Mouse (Mus musculus) CH12.LX (cell line): ENCODE measurements around the gene 2610001J05Rik. TPM values are rescaled to one million over a fixed set of nuclear protein-coding genes. Genes with fewer than 3 reads are reported as not detected.

ENCODE experiments used
- DNase-seq: peaks from one replicate; pipeline ENCODE4 v3.0.0-alpha.2; 2013; ENCODE audit errors: extremely low read depth
- H3K27ac ChIP-seq: 2 replicates; pipeline ENCODE4 v1.5.1; 2012; ENCODE audit warnings: low read depth, mild to moderate bottlenecking, control low read depth, moderate library complexity; ENCODE audit not compliant: insufficient read depth
- H3K27me3 ChIP-seq: replicated peaks from 2 replicates; pipeline ENCODE3; 2012; ENCODE audit warnings: inconsistent platforms
- H3K36me3 ChIP-seq, 2 experiments: replicated peaks in 1 of 2; 2 replicates each; pipeline versions ENCODE3 to v1.6.1; 2012; ENCODE audit warnings: inconsistent platforms in 1 of 2, low read length in 1 of 2, mild to moderate bottlenecking in 1 of 2, mixed read lengths in 1 of 2, moderate library complexity in 1 of 2; ENCODE audit not compliant: control insufficient read depth in 1 of 2, insufficient read depth in 1 of 2
- H3K4me1 ChIP-seq, 2 experiments: 2 replicates each; pipeline ENCODE4 v1.6.1; 2012; ENCODE audit warnings: inconsistent platforms in 1 of 2, moderate library complexity in 1 of 2; ENCODE audit not compliant: insufficient read depth in 2 of 2, control insufficient read depth in 1 of 2
- H3K4me2 ChIP-seq: 2 replicates; pipeline ENCODE4 v1.6.1; 2012; ENCODE audit warnings: low read depth, mild to moderate bottlenecking, control low read depth; ENCODE audit not compliant: poor library complexity, insufficient read depth, severe bottlenecking
- H3K4me3 ChIP-seq, 3 experiments: fragments of 150-350 bp in 1 of 3; sonication (generic) in 1 of 3; replicated peaks in 1 of 3; 2 replicates each; pipeline versions ENCODE3 to v1.5.1; 2011 to 2012; ENCODE audit warnings: low read depth in 2 of 3, low read length in 2 of 3, mild to moderate bottlenecking in 2 of 3, moderate library complexity in 2 of 3, control low read depth in 1 of 3, improper control_type of control experiment in 1 of 3, inconsistent platforms in 1 of 3, mixed read lengths in 1 of 3; ENCODE audit not compliant: poor library complexity in 1 of 3
- H3K79me2 ChIP-seq: replicated peaks from 2 replicates; pipeline ENCODE4 v1.6.1; 2012; ENCODE audit warnings: mild to moderate bottlenecking, moderate library complexity; ENCODE audit not compliant: control insufficient read depth, poor library complexity, insufficient read depth, severe bottlenecking; ENCODE audit errors: extremely low read depth
- H3K9ac ChIP-seq: 2 replicates; pipeline ENCODE4 v1.6.1; 2012; ENCODE audit warnings: low read depth, mild to moderate bottlenecking, control low read depth, moderate library complexity; ENCODE audit not compliant: insufficient read depth
- H3K9me3 ChIP-seq: replicated peaks from 2 replicates; pipeline ENCODE3; 2012; ENCODE audit warnings: low read length, inconsistent platforms, mixed read lengths
- BHLHE40 ChIP-seq: IDR thresholded peaks from 2 replicates; pipeline ENCODE4 v1.6.1; 2011; ENCODE audit warnings: mild to moderate bottlenecking, low read depth, low read length, improper control_type of control experiment
- CHD1 ChIP-seq: IDR thresholded peaks from 2 replicates; pipeline ENCODE4 v1.6.1; 2012; ENCODE audit warnings: low read depth, low read length, improper control_type of control experiment, inconsistent platforms
- CHD2 ChIP-seq: IDR thresholded peaks from 2 replicates; pipeline ENCODE4 v1.6.1; 2011; ENCODE audit warnings: low read length, improper control_type of control experiment
- CTCF ChIP-seq, 2 experiments: IDR thresholded peaks in 1 of 2; conservative IDR thresholded peaks in 1 of 2; 2 replicates each; pipeline ENCODE4 v1.5.1; 2011 to 2012; ENCODE audit warnings: low read depth in 2 of 2, low read length in 2 of 2, improper control_type of control experiment in 1 of 2, inconsistent platforms in 1 of 2, mild to moderate bottlenecking in 1 of 2, moderate library complexity in 1 of 2
- E2F4 ChIP-seq: IDR thresholded peaks from 2 replicates; pipeline ENCODE4 v1.6.1; 2011; ENCODE audit warnings: low read depth, low read length, improper control_type of control experiment; ENCODE audit not compliant: insufficient replicate concordance
- EP300 ChIP-seq: IDR thresholded peaks from 2 replicates; pipeline ENCODE4 v1.6.1; 2011; ENCODE audit warnings: low read length, improper control_type of control experiment
- GABPA ChIP-seq: IDR thresholded peaks from 2 replicates; pipeline ENCODE4 v1.6.1; 2012; ENCODE audit warnings: low read depth, low read length, improper control_type of control experiment, inconsistent platforms; ENCODE audit not compliant: insufficient replicate concordance
- HCFC1 ChIP-seq: IDR thresholded peaks from 2 replicates; pipeline ENCODE4 v1.6.1; 2012; ENCODE audit warnings: low read depth, mild to moderate bottlenecking, inconsistent platforms, low read length, improper control_type of control experiment
- IRF4 ChIP-seq: IDR thresholded peaks from 2 replicates; pipeline ENCODE4 v1.6.1; 2014; ENCODE audit warnings: low read depth, mild to moderate bottlenecking, inconsistent platforms, low read length, improper control_type of control experiment
- JUND ChIP-seq: conservative IDR thresholded peaks from 2 replicates; pipeline ENCODE4 v1.6.1; 2011; ENCODE audit warnings: low read depth, low read length, improper control_type of control experiment
- KAT2A ChIP-seq: IDR thresholded peaks from 2 replicates; pipeline ENCODE4 v1.6.1; 2012; ENCODE audit warnings: low read length, improper control_type of control experiment, inconsistent platforms; ENCODE audit not compliant: insufficient replicate concordance
- MAFK ChIP-seq: IDR thresholded peaks from 2 replicates; pipeline ENCODE4 v1.6.1; 2011; ENCODE audit warnings: low read length, improper control_type of control experiment; ENCODE audit not compliant: insufficient replicate concordance
- MAX ChIP-seq: IDR thresholded peaks from 2 replicates; pipeline ENCODE4 v1.6.1; 2011; ENCODE audit warnings: low read length, improper control_type of control experiment
- MAZ ChIP-seq: IDR thresholded peaks from 2 replicates; pipeline ENCODE4 v1.6.1; 2012; ENCODE audit warnings: low read depth, mild to moderate bottlenecking, inconsistent platforms, low read length, improper control_type of control experiment, moderate library complexity
- MXI1 ChIP-seq: IDR thresholded peaks from 2 replicates; pipeline ENCODE4 v1.6.1; 2011; ENCODE audit warnings: mild to moderate bottlenecking, low read depth, low read length, improper control_type of control experiment
- MYC ChIP-seq: IDR thresholded peaks from 2 replicates; pipeline ENCODE4 v1.6.1; 2011; ENCODE audit warnings: low read depth, mild to moderate bottlenecking, improper control_type of control experiment, low read length
- NELFE ChIP-seq: IDR thresholded peaks from 2 replicates; pipeline ENCODE4 v1.6.1; 2011; ENCODE audit warnings: low read depth, low read length, improper control_type of control experiment
- NRF1 ChIP-seq: IDR thresholded peaks from 2 replicates; pipeline ENCODE4 v1.6.1; 2014; ENCODE audit warnings: low read depth, mild to moderate bottlenecking, inconsistent platforms, low read length, improper control_type of control experiment, moderate library complexity
- PAX5 ChIP-seq: IDR thresholded peaks from 2 replicates; pipeline ENCODE4 v1.6.1; 2012; ENCODE audit warnings: low read length, inconsistent platforms, mixed read lengths
- POLR2A ChIP-seq: IDR thresholded peaks from 2 replicates; pipeline ENCODE4 v1.6.1; 2011; ENCODE audit warnings: low read depth, mild to moderate bottlenecking, improper control_type of control experiment, low read length
- POLR2AphosphoS2 ChIP-seq: IDR thresholded peaks from 2 replicates; pipeline ENCODE4 v1.6.1; 2011; ENCODE audit warnings: low read depth, low read length, improper control_type of control experiment
- RAD21 ChIP-seq: IDR thresholded peaks from 2 replicates; pipeline ENCODE4 v1.6.1; 2011; ENCODE audit warnings: low read depth, mild to moderate bottlenecking, low read length, improper control_type of control experiment, moderate library complexity
- SIN3A ChIP-seq: IDR thresholded peaks from 2 replicates; pipeline ENCODE4 v1.6.1; 2012; ENCODE audit warnings: low read length, improper control_type of control experiment, inconsistent platforms
- SMC3 ChIP-seq: IDR thresholded peaks from 2 replicates; pipeline ENCODE4 v1.6.1; 2011; ENCODE audit warnings: low read depth, low read length, improper control_type of control experiment
- TBP ChIP-seq: conservative IDR thresholded peaks from 2 replicates; pipeline ENCODE4 v1.6.1; 2011; ENCODE audit warnings: low read depth, low read length, improper control_type of control experiment
- TCF12 ChIP-seq: IDR thresholded peaks from 2 replicates; pipeline ENCODE4 v1.6.1; 2014; ENCODE audit warnings: low read depth, mild to moderate bottlenecking, inconsistent platforms, low read length, improper control_type of control experiment
- UBTF ChIP-seq: IDR thresholded peaks from 2 replicates; pipeline ENCODE4 v1.6.1; 2012; ENCODE audit warnings: low read depth, mild to moderate bottlenecking, inconsistent platforms, low read length, improper control_type of control experiment, moderate library complexity
- USF1 ChIP-seq: IDR thresholded peaks from 2 replicates; pipeline ENCODE4 v1.6.1; 2014; ENCODE audit warnings: low read depth, mild to moderate bottlenecking, inconsistent platforms, low read length, improper control_type of control experiment
- USF2 ChIP-seq: conservative IDR thresholded peaks from 2 replicates; pipeline ENCODE4 v1.6.1; 2011; ENCODE audit warnings: low read depth, low read length, improper control_type of control experiment
- ZC3H11A ChIP-seq: IDR thresholded peaks from 2 replicates; pipeline ENCODE4 v1.6.1; 2012; ENCODE audit warnings: low read depth, mild to moderate bottlenecking, inconsistent platforms, low read length, improper control_type of control experiment
- ZMIZ1 ChIP-seq: IDR thresholded peaks from 2 replicates; pipeline ENCODE4 v1.6.1; 2012; ENCODE audit warnings: low read depth, mild to moderate bottlenecking, inconsistent platforms, low read length, improper control_type of control experiment
- ZNF384 ChIP-seq: IDR thresholded peaks from 2 replicates; pipeline ENCODE4 v1.6.1; 2012; ENCODE audit warnings: low read depth, low read length, improper control_type of control experiment, inconsistent platforms
- dilution Hi-C: fragments of 300-500 bp; cut with MboI; formaldehyde crosslinking; loops from 2 replicates; pipeline ENCODE4 v1.14.3; 2020; ENCODE audit warnings: low sequenced_read_pairs; ENCODE audit not compliant: extremely low pct_unique_long_range_greater_than_20kb, extremely low pct_ligation_motif_present
- in situ Hi-C: fragments of 300-500 bp; cut with MboI; formaldehyde crosslinking; loops from 3 replicates; pipeline ENCODE4 v1.14.3; 2019; ENCODE audit warnings: low sequenced_read_pairs, low pct_ligation_motif_present, low pct_unique_long_range_greater_than_20kb, mixed read lengths
- polyA plus RNA-seq: library from polyadenylated mRNA; unstranded; fragments of >175 nt; gene quantifications from 2 replicates; pipeline ENCODE4 v1.2.1, GENCODE M21; 2012; ENCODE audit warnings: low read depth; ENCODE audit not compliant: insufficient read length
- total RNA-seq, 2 experiments: library from RNA; depleted of rRNA; stranded (reverse); fragments of 300-350 nt in 1 of 2; fragments of >200 nt in 1 of 2; gene quantifications; 2 replicates each; pipeline ENCODE4 v1.2.3; 2012 to 2014

Gene 2610001J05Rik
- total and polyA plus RNA-seq, 3 experiments, result 36.9 to 59.3 (median 42.1) TPM

- TF ChIP-seq POLR2A (no peak), CTCF (conservative IDR thresholded peaks at IDR 0.05 in 1 of 2, IDR thresholded peaks at IDR 0.05 in 1 of 2; ENCODE audit: low read depth in 2 of 2, low read length in 2 of 2) (no peak), TBP (no peak), TCF12 (no peak), MXI1 (no peak), GABPA (no peak), USF1 (no peak), POLR2AphosphoS2 (no peak), NELFE (no peak), HCFC1 (no peak), UBTF (no peak), MYC (no peak), IRF4 (no peak), MAZ (no peak), ZNF384 (no peak), ZMIZ1 (no peak)
- H3K9ac ChIP-seq, result peak overlapping the region; percentile 100; the same call in 1 of the 2 replicates
- dilution Hi-C loops, result no loop called here
Observed at GRCm38 (mm10) chr6:13872076-13872475, 758 bp upstream of the 2610001J05Rik start.

GRCm38 (mm10) chr6:13871625-13871958, 274 bp upstream of the 2610001J05Rik start:
- Histone ChIP-seq H3K4me3 (peak overlapping the region; percentile 67 to 94 (median 78)), H3K9me3 (no peaks in the 10 kb centered on the region), H3K27me3 (no peaks in the 10 kb centered on the region), H3K27ac (peak overlapping the region; percentile 37; the same call in 1 of the 2 replicates), H3K9ac (peak overlapping the region; percentile 100), H3K4me1 (peaks cover 0 to 38% of the 10 kb centered on the region in 2 experiments; a peak in 1 of 4 replicates), H3K36me3 (peaks cover 3 to 15% of the 10 kb centered on the region in 2 experiments), H3K79me2 (no peaks in the 10 kb centered on the region; the same call in 1 of the 2 replicates), H3K4me2 (peak overlapping the region; percentile 71)
- dilution Hi-C loops (no loop called here), in situ Hi-C loops (no loop called here)
- no peak for DNase-seq
- no peak for TF ChIP-seq POLR2AphosphoS2
- TF ChIP-seq HCFC1, result no peak
- no peak for TF ChIP-seq SMC3
- TF ChIP-seq POLR2A, result no peak
- TF ChIP-seq MYC, result peak; percentile 6
- no peak for TF ChIP-seq KAT2A
- no peak for TF ChIP-seq TCF12
- no peak for TF ChIP-seq TBP
- TF ChIP-seq ZC3H11A, result no peak
- TF ChIP-seq BHLHE40, result 0 out of 2 replicates have a peak, but pooled peaks have one; percentile 10
- TF ChIP-seq CHD2, result no peak
- TF ChIP-seq MAFK, result no peak
- TF ChIP-seq RAD21, result no peak
- TF ChIP-seq EP300, result peak; percentile 9; the same call in 1 of the 2 replicates
- no peak for TF ChIP-seq MAX
- TF ChIP-seq ZMIZ1, result no peak
- no peak for TF ChIP-seq GABPA
- TF ChIP-seq E2F4, result no peak
- no peak for TF ChIP-seq PAX5
- TF ChIP-seq SIN3A, result no peak
- no peak for TF ChIP-seq CTCF (conservative IDR thresholded peaks at IDR 0.05 in 1 of 2, IDR thresholded peaks at IDR 0.05 in 1 of 2; ENCODE audit: low read depth in 2 of 2, low read length in 2 of 2)
- peak; percentile 68 for TF ChIP-seq CHD1
- no peak for TF ChIP-seq NRF1
- no peak for TF ChIP-seq ZNF384
- TF ChIP-seq JUND, result 0 out of 2 replicates have a peak, but pooled peaks have one; percentile 4
- TF ChIP-seq MXI1, result no peak
- TF ChIP-seq IRF4, result no peak
- no peak for TF ChIP-seq USF2

More at GRCm38 (mm10) chr6:13872076-13872475, 758 bp upstream of the 2610001J05Rik start:
- H3K4me1 ChIP-seq, result peaks cover 0 to 38% of the 10 kb centered on the region in 2 experiments; a peak in 1 of 4 replicates
- H3K27ac ChIP-seq, result no peak overlapping the region
- in situ Hi-C loops, result no loop called here
- H3K4me3 ChIP-seq, result peak overlapping the region; percentile 31 to 94 (median 67)
- H3K27me3 ChIP-seq, result no peaks in the 10 kb centered on the region
- peak overlapping the region; percentile 83 for H3K4me2 ChIP-seq
- H3K79me2 ChIP-seq, result no peaks in the 10 kb centered on the region; the same call in 1 of the 2 replicates
- DNase-seq, result no peak
- H3K36me3 ChIP-seq, result peaks cover 3 to 17% of the 10 kb centered on the region in 2 experiments
- H3K9me3 ChIP-seq, result no peaks in the 10 kb centered on the region
